Mouse (Mus musculus): ENCODE results near the gene Zbp1. TPM values are rescaled to one million over a fixed set of nuclear protein-coding genes. Genes with fewer than 3 reads are reported as not detected.
A peak's percentile ranks its signal among the peaks of the same experiment; 100 is the strongest.

The Zbp1 gene
- 0.70 and 1.0 TPM in 2 replicates for polyA plus RNA-seq (2015; fragmentation: Nextera tagmentation; extraction: Ambion mirVana)

DNA sequence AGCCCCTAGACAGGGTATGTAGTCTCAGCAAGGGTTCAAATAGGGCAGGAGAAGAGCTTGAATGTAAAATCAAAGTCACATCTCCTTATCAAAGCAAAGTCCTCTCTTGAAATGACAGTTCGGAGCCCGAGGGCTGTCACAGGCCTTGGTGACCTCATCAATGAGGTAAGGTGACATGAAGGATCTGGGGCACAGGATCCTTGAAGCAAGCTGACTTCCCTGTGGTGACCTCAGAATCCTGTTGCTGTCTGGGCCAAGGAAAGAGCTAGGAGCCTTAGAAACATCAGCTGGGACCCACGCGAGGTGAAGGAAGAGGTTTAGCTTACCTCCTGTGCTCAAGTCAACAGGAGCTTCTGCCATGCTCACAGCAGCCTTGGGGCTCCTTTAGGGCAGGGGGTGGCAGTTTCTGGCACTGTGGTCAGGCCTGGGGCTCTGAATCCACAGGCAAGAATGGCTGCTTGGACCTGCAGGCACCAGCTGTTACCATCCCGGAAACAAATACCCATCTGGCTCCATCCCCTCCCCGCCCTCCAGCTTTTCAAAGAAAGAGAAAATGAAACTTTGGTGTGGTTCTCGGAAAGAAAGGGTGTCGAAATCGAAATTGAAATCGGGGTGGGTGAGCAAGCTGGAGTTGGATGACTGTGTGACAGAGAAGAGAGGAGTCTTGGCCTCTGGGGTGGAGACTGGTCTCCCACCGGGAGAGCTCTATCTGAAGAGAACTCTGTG is at the start of gene Zbp1:
Zbp1 (minus strand) TSS at position 508 of the 726 bp plus-strand sequence.
- H3K27ac ChIP-seq (ENCODE audit: low read length): no peak within 1 kb of the TSS
- no peak for ATAC-seq (ENCODE audit: insufficient read depth, low FRiP score)

GRCm38 (mm10) chr2:173267562-173267961 is 48.8 kb upstream of the Zbp1 start:
- H3K4me1 ChIP-seq (ENCODE audit: control insufficient read depth, insufficient read depth, low read length): peaks cover 80% of the 10 kb centered on the region
- H3K4me2 ChIP-seq (ENCODE audit: low read depth, low read length): no peak overlapping the region
- WGBS: 74% methylated on average over 3 of the region's 3 CpGs
- no peak overlapping the region; the same call in 1 of the 2 replicates for H3K27ac ChIP-seq (ENCODE audit: low read length)
- H3K27me3 ChIP-seq (ENCODE audit: control insufficient read depth, insufficient read depth, low read length): no peaks in the 10 kb centered on the region
- ATAC-seq (ENCODE audit: insufficient read depth, low FRiP score): no peak
- no peak overlapping the region for H3K9ac ChIP-seq (ENCODE audit: low read length)
- no peak overlapping the region for H3K4me3 ChIP-seq (replicated peaks; ENCODE audit: low read length)
- no peaks in the 10 kb centered on the region for H3K36me3 ChIP-seq (ENCODE audit: control insufficient read depth, insufficient read depth, low read length)
- H3K9me3 ChIP-seq (replicated peaks; ENCODE audit: control insufficient read depth, low read length): no peaks in the 10 kb centered on the region

More for the DNA sequence above, at the start of gene Zbp1:
- Histone ChIP-seq H3K9ac (ENCODE audit: low read length) (no peak within 1 kb of the TSS), H3K9me3 (replicated peaks; ENCODE audit: control insufficient read depth, low read length) (0 out of 2 replicates have a peak, but pooled peaks cover 4% of the 10 kb centered on the region), H3K36me3 (ENCODE audit: control insufficient read depth, insufficient read depth, low read length) (no peaks in the 10 kb centered on the region), H3K4me3 (replicated peaks; ENCODE audit: low read length) (no peak within 1 kb of the TSS), H3K27me3 (ENCODE audit: control insufficient read depth, insufficient read depth, low read length) (no peaks in the 10 kb centered on the region), H3K4me2 (ENCODE audit: low read depth, low read length) (no peak within 1 kb of the TSS), H3K4me1 (ENCODE audit: control insufficient read depth, insufficient read depth, low read length) (peaks cover 4% of the 10 kb centered on the region; the same call in 1 of the 2 replicates)
- 64% methylated on average over 11 of the region's 11 CpGs for WGBS

GRCm38 (mm10) chr2:173266349-173267112 is 47.8 kb upstream of the Zbp1 start:
- no peak for ATAC-seq (ENCODE audit: insufficient read depth, low FRiP score)
- peaks cover 77% of the 10 kb centered on the region for H3K4me1 ChIP-seq (ENCODE audit: control insufficient read depth, insufficient read depth, low read length)
- no peaks in the 10 kb centered on the region for H3K27me3 ChIP-seq (ENCODE audit: control insufficient read depth, insufficient read depth, low read length)
- no peaks in the 10 kb centered on the region for H3K9me3 ChIP-seq (replicated peaks; ENCODE audit: control insufficient read depth, low read length)
- no peak overlapping the region for H3K4me3 ChIP-seq (replicated peaks; ENCODE audit: low read length)
- peak overlapping the region; percentile 38; the same call in 1 of the 2 replicates for H3K4me2 ChIP-seq (ENCODE audit: low read depth, low read length)
- 55% methylated on average over 25 of the region's 25 CpGs for WGBS
- peak overlapping the region; percentile 83 for H3K27ac ChIP-seq (ENCODE audit: low read length)
- no peak overlapping the region; the same call in 1 of the 2 replicates for H3K9ac ChIP-seq (ENCODE audit: low read length)
- H3K36me3 ChIP-seq (ENCODE audit: control insufficient read depth, insufficient read depth, low read length): no peaks in the 10 kb centered on the region

DNA sequence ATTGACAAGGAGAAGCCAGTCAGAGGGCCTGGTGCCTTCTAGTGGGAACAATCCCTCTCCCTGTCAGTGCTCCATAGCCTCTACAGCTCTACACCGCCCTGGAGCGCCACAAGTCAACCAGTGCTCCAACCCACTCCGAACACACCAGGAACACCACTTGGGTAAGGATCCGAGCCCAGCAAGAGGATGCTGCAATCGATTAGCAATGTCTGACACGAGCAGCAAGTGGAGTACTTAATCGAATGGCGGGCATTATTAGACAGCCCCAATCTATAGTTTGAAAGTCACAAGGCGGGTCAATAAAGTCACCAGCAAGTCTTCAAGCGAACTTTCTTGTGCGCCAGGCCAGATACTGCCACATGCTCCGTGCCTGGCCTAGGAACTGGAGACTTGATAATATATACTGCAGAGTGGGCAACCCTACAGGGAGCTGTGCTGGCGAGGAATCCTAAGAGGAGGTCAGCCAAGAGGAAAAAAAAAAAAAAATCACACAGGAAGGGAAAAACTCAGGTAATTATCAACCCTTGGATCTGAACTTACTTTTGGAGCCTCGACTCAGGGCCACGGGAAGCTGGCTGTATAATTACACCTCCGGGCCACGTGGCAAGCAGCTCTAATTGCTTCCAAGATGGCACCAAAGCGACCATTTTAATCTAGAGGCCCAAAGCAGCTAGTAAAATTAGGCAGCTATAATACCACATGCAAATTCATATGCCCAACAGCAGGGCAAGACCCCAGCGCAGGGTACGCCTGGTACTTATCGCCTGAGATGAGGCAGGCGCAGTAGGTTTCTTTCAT is 46.9 kb upstream of the Zbp1 start:
- no peaks in the 10 kb centered on the region for H3K9me3 ChIP-seq (replicated peaks; ENCODE audit: control insufficient read depth, low read length)
- peak overlapping the region; percentile 26; the same call in 1 of the 2 replicates for H3K9ac ChIP-seq (ENCODE audit: low read length)
- ATAC-seq (ENCODE audit: insufficient read depth, low FRiP score): no peak
- no peak overlapping the region for H3K4me2 ChIP-seq (ENCODE audit: low read depth, low read length)
- H3K36me3 ChIP-seq (ENCODE audit: control insufficient read depth, insufficient read depth, low read length): no peaks in the 10 kb centered on the region
- H3K4me1 ChIP-seq (ENCODE audit: control insufficient read depth, insufficient read depth, low read length): peaks cover 78% of the 10 kb centered on the region
- WGBS: 87% methylated on average over 22 of the region's 22 CpGs
- H3K27ac ChIP-seq (ENCODE audit: low read length): peak overlapping the region; percentile 83
- H3K4me3 ChIP-seq (replicated peaks; ENCODE audit: low read length): no peak overlapping the region
- H3K27me3 ChIP-seq (ENCODE audit: control insufficient read depth, insufficient read depth, low read length): no peaks in the 10 kb centered on the region

GRCm38 (mm10) chr2:173264467-173265128 is 45.9 kb upstream of the Zbp1 start:
- peak overlapping the region; percentile 77 for H3K27ac ChIP-seq (ENCODE audit: low read length)
- H3K4me3 ChIP-seq (replicated peaks; ENCODE audit: low read length): no peak overlapping the region
- H3K9ac ChIP-seq (ENCODE audit: low read length): peak overlapping the region; percentile 49
- H3K4me1 ChIP-seq (ENCODE audit: control insufficient read depth, insufficient read depth, low read length): peaks cover 78% of the 10 kb centered on the region
- no peaks in the 10 kb centered on the region for H3K27me3 ChIP-seq (ENCODE audit: control insufficient read depth, insufficient read depth, low read length)
- peak; percentile 52 for ATAC-seq (ENCODE audit: insufficient read depth, low FRiP score)
- no peaks in the 10 kb centered on the region for H3K9me3 ChIP-seq (replicated peaks; ENCODE audit: control insufficient read depth, low read length)
- H3K4me2 ChIP-seq (ENCODE audit: low read depth, low read length): no peak overlapping the region
- no peaks in the 10 kb centered on the region for H3K36me3 ChIP-seq (ENCODE audit: control insufficient read depth, insufficient read depth, low read length)
- 32% methylated on average over 13 of the region's 13 CpGs for WGBS

DNA sequence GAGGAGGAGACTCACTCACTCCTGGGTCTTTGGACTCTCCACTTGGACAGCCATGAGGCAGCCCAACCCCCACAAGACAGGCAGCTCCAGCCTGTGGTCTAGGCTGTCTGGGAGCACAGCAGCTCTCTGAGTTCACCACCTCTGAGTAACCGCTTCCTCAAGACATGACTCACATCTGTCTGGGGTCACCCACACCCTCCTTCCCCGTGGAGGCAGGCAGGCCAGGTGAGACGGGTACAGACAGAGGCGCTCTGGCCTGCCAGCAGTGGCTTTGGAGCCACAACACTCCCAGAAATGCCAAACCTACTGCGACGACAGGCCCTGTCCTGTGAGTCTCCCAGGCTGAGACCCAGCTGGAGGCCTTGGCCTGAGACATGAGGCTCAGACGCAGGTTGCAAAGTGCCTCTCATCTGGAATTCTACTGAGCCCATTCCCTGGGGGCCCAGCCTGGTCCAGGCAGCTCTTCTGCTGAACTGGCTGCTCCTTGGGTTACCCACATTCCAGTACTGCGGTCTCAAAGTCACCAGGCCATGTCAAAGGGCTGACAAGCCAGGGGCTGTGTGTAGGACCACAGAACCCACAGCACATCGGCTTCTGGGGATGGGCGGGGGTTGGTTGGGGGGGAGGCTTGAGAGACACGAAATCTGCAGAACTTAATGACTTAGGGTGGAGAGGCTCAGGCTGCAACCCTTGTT is 45.1 kb upstream of the Zbp1 start:
- WGBS: 48% methylated on average over 11 of the region's 11 CpGs
- no peaks in the 10 kb centered on the region for H3K27me3 ChIP-seq (ENCODE audit: control insufficient read depth, insufficient read depth, low read length)

DNA sequence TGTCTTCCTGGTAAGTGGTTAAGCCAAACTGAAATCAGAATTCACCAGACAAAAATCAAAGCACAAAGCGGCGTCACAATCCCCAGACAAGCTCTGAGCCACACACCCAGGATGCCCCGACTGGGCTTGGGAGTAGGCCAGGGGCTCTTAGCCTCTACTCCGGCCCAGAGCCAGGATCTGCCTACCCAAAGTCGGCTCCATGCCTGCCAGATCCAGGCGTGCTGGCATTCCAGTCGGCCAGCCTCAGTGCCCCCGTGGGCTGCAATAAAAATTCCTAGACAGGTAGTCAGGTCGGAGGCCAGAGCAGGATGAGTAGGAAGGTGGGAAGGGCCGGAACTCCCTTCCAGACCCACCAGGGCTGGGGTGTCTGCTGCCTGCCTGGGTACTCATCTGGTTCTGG is 42.8 kb upstream of the Zbp1 start:
- Histone ChIP-seq H3K4me1 (ENCODE audit: control insufficient read depth, insufficient read depth, low read length) (peaks cover 90% of the 10 kb centered on the region), H3K27me3 (ENCODE audit: control insufficient read depth, insufficient read depth, low read length) (no peaks in the 10 kb centered on the region), H3K9ac (ENCODE audit: low read length) (no peak overlapping the region; the same call in 1 of the 2 replicates), H3K36me3 (ENCODE audit: control insufficient read depth, insufficient read depth, low read length) (no peaks in the 10 kb centered on the region), H3K4me2 (ENCODE audit: low read depth, low read length) (no peak overlapping the region), H3K4me3 (replicated peaks; ENCODE audit: low read length) (no peak overlapping the region), H3K27ac (ENCODE audit: low read length) (no peak overlapping the region), H3K9me3 (replicated peaks; ENCODE audit: control insufficient read depth, low read length) (no peaks in the 10 kb centered on the region)
- ATAC-seq (ENCODE audit: insufficient read depth, low FRiP score): no peak
- 62% methylated on average over 10 of the region's 10 CpGs for WGBS

More for the DNA sequence above, 45.1 kb upstream of the Zbp1 start:
- H3K4me2 ChIP-seq (ENCODE audit: low read depth, low read length): no peak overlapping the region
- peak overlapping the region; percentile 77 for H3K27ac ChIP-seq (ENCODE audit: low read length)
- no peaks in the 10 kb centered on the region for H3K36me3 ChIP-seq (ENCODE audit: control insufficient read depth, insufficient read depth, low read length)
- peaks cover 84% of the 10 kb centered on the region for H3K4me1 ChIP-seq (ENCODE audit: control insufficient read depth, insufficient read depth, low read length)
- peak; percentile 54 for ATAC-seq (ENCODE audit: insufficient read depth, low FRiP score)
- H3K9me3 ChIP-seq (replicated peaks; ENCODE audit: control insufficient read depth, low read length): no peaks in the 10 kb centered on the region
- H3K9ac ChIP-seq (ENCODE audit: low read length): peak overlapping the region; percentile 49
- no peak overlapping the region for H3K4me3 ChIP-seq (replicated peaks; ENCODE audit: low read length)
